Mouse (Mus musculus): ENCODE data around the gene Unc119b.
"Not testable (repeated sequence)": the region's sequence is repeated elsewhere in the genome, so short reads cannot be mapped to it uniquely, and the experiment has no call there.

GRCm38 (mm10) chr5:115161940-115162279, 27.1 kb upstream of the Unc119b start:
- TF ChIP-seq CTCF, EP300 (IDR thresholded peaks at IDR 0.05): not testable (repeated sequence)
